Mouse (Mus musculus) lung, postnatal 0 days (tissue): ENCODE data around the gene Fam110c. TPM values are rescaled to one million over a fixed set of nuclear protein-coding genes. Genes with fewer than 3 reads are reported as not detected.

Experiments used
- ATAC-seq: fragments of 200-750 bp; cut with Nextera tagmentation; 2 replicates; pipeline ENCODE4 v1.8.0; 2017; ENCODE audit warnings: moderate library complexity
- DNase-seq: peaks from one replicate; pipeline ENCODE4 v3.0.0-alpha.2; 2016; ENCODE audit warnings: low spot score
- H3K27ac ChIP-seq: fragments of 300-500 bp; sonication (generic); 2 replicates; pipeline ENCODE4 v1.5.1; 2014; ENCODE audit warnings: antibody characterized with exemption, mild to moderate bottlenecking, low read length, mixed read lengths
- H3K27me3 ChIP-seq: fragments of 300-500 bp; sonication (generic); replicated peaks from 2 replicates; pipeline ENCODE4 v1.6.1; 2014; ENCODE audit warnings: low read length, mixed read lengths; ENCODE audit not compliant: insufficient read depth
- H3K36me3 ChIP-seq: fragments of 300-500 bp; sonication (generic); 2 replicates; pipeline ENCODE4 v1.6.1; 2014; ENCODE audit warnings: low read length, mixed read lengths; ENCODE audit not compliant: insufficient read depth
- H3K4me1 ChIP-seq: fragments of 300-500 bp; sonication (generic); 2 replicates; pipeline ENCODE4 v1.6.1; 2014; ENCODE audit warnings: antibody characterized with exemption, low read depth, low read length, mixed read lengths; ENCODE audit not compliant: insufficient read depth
- H3K4me2 ChIP-seq: fragments of 300-500 bp; sonication (generic); replicated peaks from 2 replicates; pipeline ENCODE4 v1.6.1; 2014; ENCODE audit warnings: low read depth, mild to moderate bottlenecking, low read length, moderate library complexity, mixed read lengths
- H3K4me3 ChIP-seq: fragments of 300-500 bp; sonication (generic); 2 replicates; pipeline ENCODE4 v1.5.1; 2014; ENCODE audit warnings: low read depth, low read length
- H3K9ac ChIP-seq: fragments of 300-500 bp; sonication (generic); replicated peaks from 2 replicates; pipeline ENCODE4 v1.6.1; 2014; ENCODE audit warnings: low read depth, mild to moderate bottlenecking
- H3K9me3 ChIP-seq: fragments of 300-500 bp; sonication (generic); 2 replicates; pipeline ENCODE4 v1.6.1; 2016; ENCODE audit warnings: low read length, mixed read lengths
- CTCF ChIP-seq: IDR thresholded peaks from 2 replicates; pipeline ENCODE4 v1.5.1; 2016; ENCODE audit warnings: antibody characterized with exemption, mild to moderate bottlenecking
- EP300 ChIP-seq: IDR thresholded peaks from 2 replicates; pipeline ENCODE4 v1.6.1; 2016; ENCODE audit warnings: antibody characterized with exemption, mild to moderate bottlenecking, control low read depth
- WGBS: fragments of 180-500 bp; shearing (Covaris S2); extraction: QIAGEN DNeasy Blood & Tissue Kit; methylation state at CpG from one replicate; pipeline ENCODE4 v1.1.7; 2014; 5-methylcytosine and 5-hydroxymethylcytosine counted together
- polyA plus RNA-seq: library from polyadenylated mRNA; unstranded; fragments of >200 nt; fragmentation: Nextera tagmentation; extraction: Ambion mirVana; gene quantifications from 2 replicates; pipeline ENCODE4 v1.2.1, GENCODE M21; 2015

The Fam110c gene
- polyA plus RNA-seq, 1 experiment from 2014 or later: 3.1 TPM

GRCm38 (mm10) chr12:31122892-31123622 is 49.4 kb downstream of the Fam110c start:
- Histone ChIP-seq H3K4me1 (no peaks in the 10 kb centered on the region), H3K27ac (no peak overlapping the region), H3K9me3 (no peaks in the 10 kb centered on the region), H3K27me3 (no peaks in the 10 kb centered on the region), H3K36me3 (no peaks in the 10 kb centered on the region), H3K9ac (no peak overlapping the region), H3K4me3 (no peak overlapping the region), H3K4me2 (no peak overlapping the region)
- TF ChIP-seq CTCF (no peak), EP300 (no peak)
- WGBS: 46% methylated on average over 6 of the region's 6 CpGs
- no peak for DNase-seq
- ATAC-seq: no peak

GRCm38 (mm10) chr12:31126071-31126470 is 52.4 kb downstream of the Fam110c start:
- H3K4me1 ChIP-seq: no peaks in the 10 kb centered on the region
- no peak overlapping the region for H3K9ac ChIP-seq
- H3K4me2 ChIP-seq: no peak overlapping the region
- DNase-seq: peak; percentile 28
- H3K27me3 ChIP-seq: no peaks in the 10 kb centered on the region
- no peak for ATAC-seq
- H3K36me3 ChIP-seq: no peaks in the 10 kb centered on the region
- WGBS: 27% methylated on average over 1 of the region's 1 CpGs
- no peaks in the 10 kb centered on the region for H3K9me3 ChIP-seq
- H3K4me3 ChIP-seq: no peak overlapping the region
- no peak for TF ChIP-seq EP300
- peak; percentile 68 for TF ChIP-seq CTCF
- no peak overlapping the region for H3K27ac ChIP-seq

- Histone ChIP-seq H3K27me3 (no peaks in the 10 kb centered on the region), H3K9me3 (no peaks in the 10 kb centered on the region), H3K36me3 (no peaks in the 10 kb centered on the region), H3K9ac (no peak overlapping the region), H3K4me2 (no peak overlapping the region), H3K4me1 (no peaks in the 10 kb centered on the region), H3K27ac (no peak overlapping the region), H3K4me3 (no peak overlapping the region)
- no peak for ATAC-seq
- WGBS: 88% methylated on average over 4 of the region's 4 CpGs
- no peak for DNase-seq
- no peak for TF ChIP-seq EP300
- no peak for TF ChIP-seq CTCF
These were observed 55.9 kb downstream of the Fam110c start for GRCm38 (mm10) chr12:31129548-31129947.

Other genes with a start within 250 kb of the Fam110c start
- gene Alkal2, start 189.5 kb upstream of the Fam110c start, polyA plus RNA-seq: 0.08 TPM in 1 of 2 replicates, not detected in the other
- gene Acp1, start 162.3 kb upstream of the Fam110c start, polyA plus RNA-seq: 85.4 and 88.8 TPM in 2 replicates
- 13.9 and 15.0 TPM in 2 replicates for gene Sh3yl1, start 162.2 kb upstream of the Fam110c start, polyA plus RNA-seq
- not detected in 2 replicates for gene Gm6993, start 166.9 kb downstream of the Fam110c start, polyA plus RNA-seq
- 54.8 and 56.0 TPM in 2 replicates for gene Lamb1, start 191.4 kb downstream of the Fam110c start, polyA plus RNA-seq